Mouse (Mus musculus): ENCODE results near the gene Gm20708. TPM values are rescaled to one million over a fixed set of nuclear protein-coding genes. Genes with fewer than 3 reads are reported as not detected.
"Not testable (repeated sequence)": the region's sequence is repeated elsewhere in the genome, so short reads cannot be mapped to it uniquely, and the experiment has no call there.

Gene Gm20708
- polyA plus RNA-seq, 1 experiment from 2014 or later: 0.60 TPM

DNA sequence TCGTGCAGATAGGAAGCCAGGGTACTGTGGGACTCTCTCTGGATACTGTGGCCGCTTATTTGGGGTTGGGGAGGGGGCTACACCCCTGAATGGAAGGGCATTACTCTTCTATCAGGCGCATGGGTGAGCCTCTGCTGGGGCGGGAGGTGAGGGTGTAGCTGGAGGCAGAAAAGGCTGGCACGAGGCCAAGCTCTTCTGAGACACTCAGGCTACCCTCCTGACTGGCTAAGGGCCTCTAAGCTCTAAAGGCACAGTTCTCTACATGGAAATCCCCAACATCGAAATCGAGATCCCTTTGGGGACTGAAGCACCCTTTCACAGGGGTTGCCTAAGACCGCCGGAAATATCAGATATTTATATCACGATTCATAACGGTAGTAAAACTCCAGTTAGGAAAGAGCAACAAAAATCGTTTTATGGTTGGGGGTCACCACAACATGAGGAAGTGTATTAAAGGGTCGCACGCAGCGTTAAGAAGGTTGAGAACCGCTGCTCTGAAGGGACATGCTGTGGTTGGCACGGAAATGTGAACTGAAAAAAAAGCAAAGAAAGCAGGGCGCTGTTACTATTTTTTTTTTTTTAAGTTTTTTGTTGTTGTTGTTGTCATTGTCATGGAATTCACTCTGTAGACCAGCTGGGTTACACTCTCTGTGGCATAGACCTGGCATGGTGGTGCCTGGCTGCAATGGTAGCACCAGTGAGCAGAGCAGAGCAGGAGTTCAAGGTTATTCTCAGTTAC, 18.9 kb downstream of the Gm20708 start:
- no peak overlapping the region for H3K4me2 ChIP-seq (replicated peaks)
- 68% methylated on average over 18 of the region's 18 CpGs for WGBS
- H3K27ac ChIP-seq: peak overlapping the region; percentile 44; the same call in 1 of the 2 replicates
- H3K4me1 ChIP-seq: peaks cover 74% of the 10 kb centered on the region
- H3K4me3 ChIP-seq: no peak overlapping the region
- no peaks in the 10 kb centered on the region for H3K9me3 ChIP-seq
- H3K9ac ChIP-seq: no peak overlapping the region
- H3K36me3 ChIP-seq: peaks cover 3% of the 10 kb centered on the region; the same call in 1 of the 2 replicates
- H3K27me3 ChIP-seq: no peaks in the 10 kb centered on the region
- ATAC-seq (ENCODE audit: low FRiP score, low read depth): no peak

DNA sequence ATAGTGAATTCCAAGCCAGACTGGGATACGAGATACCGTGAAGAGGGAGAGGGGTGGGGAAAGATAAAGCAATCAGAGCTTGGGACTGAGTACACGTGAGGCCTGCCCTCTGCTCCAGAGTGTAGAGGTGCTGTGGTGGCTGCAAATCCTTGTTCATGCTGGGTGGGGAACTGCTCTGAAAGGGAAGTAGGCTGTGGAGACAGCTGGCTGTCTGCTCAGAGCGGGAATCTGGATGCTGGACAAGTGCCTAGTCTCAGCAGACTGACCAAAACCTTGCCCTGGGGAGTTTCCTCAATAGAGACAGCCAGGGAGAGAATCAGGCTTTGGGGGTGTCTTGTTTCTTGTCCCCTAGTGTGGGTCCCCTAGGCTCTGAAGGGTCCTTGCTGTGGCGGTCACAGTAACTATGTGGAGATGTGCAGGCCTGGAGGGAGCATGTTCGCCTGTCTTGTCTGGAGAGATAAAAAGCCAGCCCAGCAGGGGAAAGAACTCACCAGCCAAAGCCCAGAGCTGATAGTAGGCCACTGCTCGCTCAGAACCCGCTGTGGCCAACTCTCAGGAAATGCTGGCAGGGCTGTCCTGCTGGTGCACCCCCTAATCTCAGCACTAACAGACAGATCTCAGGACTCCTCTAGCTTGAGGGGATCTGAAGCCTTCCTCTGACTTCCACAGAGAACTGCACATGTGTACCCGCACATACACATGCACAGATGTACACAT, 19.6 kb downstream of the Gm20708 start:
- 67% methylated on average over 9 of the region's 9 CpGs for WGBS
- no peak for ATAC-seq (ENCODE audit: low FRiP score, low read depth)

GRCm38 (mm10) chr11:117829671-117830215, 20.3 kb downstream of the Gm20708 start:
- Histone ChIP-seq H3K4me2 (replicated peaks) (no peak overlapping the region), H3K27ac (0 out of 2 replicates have a peak overlapping the region, but pooled peaks have one; percentile 22), H3K36me3 (no peaks in the 10 kb centered on the region), H3K27me3 (no peaks in the 10 kb centered on the region), H3K9me3 (no peaks in the 10 kb centered on the region), H3K4me1 (peaks cover 61% of the 10 kb centered on the region), H3K9ac (0 out of 2 replicates have a peak overlapping the region, but pooled peaks have one; percentile 13), H3K4me3 (no peak overlapping the region)
- WGBS: 70% methylated on average over 2 of the region's 2 CpGs
- no peak for ATAC-seq (ENCODE audit: low FRiP score, low read depth)

More for the DNA sequence above, 19.6 kb downstream of the Gm20708 start:
- Histone ChIP-seq H3K27me3 (no peaks in the 10 kb centered on the region), H3K9me3 (no peaks in the 10 kb centered on the region), H3K4me2 (replicated peaks) (no peak overlapping the region), H3K36me3 (no peaks in the 10 kb centered on the region), H3K27ac (peak overlapping the region; percentile 44; the same call in 1 of the 2 replicates), H3K4me3 (no peak overlapping the region), H3K4me1 (peaks cover 66% of the 10 kb centered on the region), H3K9ac (peak overlapping the region; percentile 1; the same call in 1 of the 2 replicates)

GRCm38 (mm10) chr11:117830401-117830800, 20.9 kb downstream of the Gm20708 start:
- H3K4me3 ChIP-seq: no peak overlapping the region
- no peaks in the 10 kb centered on the region for H3K27me3 ChIP-seq
- 73% methylated on average over 9 of the region's 9 CpGs for WGBS
- no peaks in the 10 kb centered on the region for H3K9me3 ChIP-seq
- H3K36me3 ChIP-seq: no peaks in the 10 kb centered on the region
- no peak overlapping the region for H3K4me2 ChIP-seq (replicated peaks)
- ATAC-seq (ENCODE audit: low FRiP score, low read depth): no peak
- peak overlapping the region; percentile 22; the same call in 1 of the 2 replicates for H3K27ac ChIP-seq
- peaks cover 54% of the 10 kb centered on the region for H3K4me1 ChIP-seq
- peak overlapping the region; percentile 13; the same call in 1 of the 2 replicates for H3K9ac ChIP-seq

- peak; percentile 16; the same call in 1 of the 2 replicates for ATAC-seq (ENCODE audit: low FRiP score, low read depth)
- WGBS: 21% methylated on average over 28 of the region's 28 CpGs
- H3K4me3 ChIP-seq: peak overlapping the region; percentile 29
- H3K4me2 ChIP-seq (replicated peaks): peak overlapping the region; percentile 58
- no peaks in the 10 kb centered on the region for H3K36me3 ChIP-seq
- H3K27ac ChIP-seq: no peak overlapping the region
- H3K27me3 ChIP-seq: no peaks in the 10 kb centered on the region
- no peak overlapping the region for H3K9ac ChIP-seq
- peaks cover 43% of the 10 kb centered on the region for H3K4me1 ChIP-seq
- no peaks in the 10 kb centered on the region for H3K9me3 ChIP-seq
Observed at GRCm38 (mm10) chr11:117832086-117832969, 22.9 kb downstream of the Gm20708 start.

DNA sequence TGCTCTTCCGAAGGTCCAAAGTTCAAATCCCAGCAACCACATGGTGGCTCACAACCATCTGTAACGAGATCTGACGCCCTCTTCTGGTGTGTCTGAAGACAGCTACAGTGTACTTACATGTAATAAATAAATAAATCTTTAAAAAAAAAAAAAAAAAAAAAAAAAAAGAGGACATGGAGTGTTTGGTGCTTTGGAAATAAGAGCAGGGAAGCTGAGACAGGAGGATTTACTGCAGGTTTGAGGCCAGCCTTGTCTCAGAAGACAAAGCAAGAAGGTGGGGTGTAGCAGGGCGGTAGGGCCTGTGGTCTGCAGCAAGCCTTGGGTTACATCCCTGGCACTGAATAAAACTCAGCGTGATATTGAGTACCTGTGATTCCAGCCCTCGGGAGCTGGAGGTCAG, 24.0 kb downstream of the Gm20708 start:
- 85% methylated on average over 5 of the region's 6 CpGs for WGBS
- H3K27ac ChIP-seq; H3K9me3 ChIP-seq; H3K4me2 ChIP-seq (replicated peaks); ATAC-seq (ENCODE audit: low FRiP score, low read depth); H3K4me3 ChIP-seq; H3K36me3 ChIP-seq; H3K9ac ChIP-seq; H3K27me3 ChIP-seq: not testable (repeated sequence)
- peaks cover 33% of the 10 kb centered on the region for H3K4me1 ChIP-seq

DNA sequence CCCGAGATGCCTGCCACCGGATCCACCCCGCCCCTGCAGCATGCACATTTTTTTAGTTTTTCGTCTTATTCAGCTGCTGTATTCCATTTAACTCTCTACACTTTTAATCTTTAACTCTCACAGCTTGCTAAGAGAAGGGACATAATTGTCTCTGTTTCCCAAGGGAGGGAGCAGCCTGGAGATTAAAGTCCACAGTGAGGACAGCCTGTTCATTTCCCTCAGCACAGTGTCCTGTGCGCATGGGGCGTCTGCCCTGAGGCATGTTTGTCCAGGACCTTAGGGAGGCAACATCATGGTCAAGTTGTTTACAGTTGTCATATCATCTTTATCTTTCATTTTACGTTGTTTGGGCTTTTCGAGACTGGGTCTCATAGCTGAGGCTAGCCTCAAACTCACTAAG, 24.6 kb downstream of the Gm20708 start:
- 89% methylated on average over 8 of the region's 8 CpGs for WGBS
- H3K4me2 ChIP-seq (replicated peaks): no peak overlapping the region
- peaks cover 29% of the 10 kb centered on the region for H3K4me1 ChIP-seq

DNA sequence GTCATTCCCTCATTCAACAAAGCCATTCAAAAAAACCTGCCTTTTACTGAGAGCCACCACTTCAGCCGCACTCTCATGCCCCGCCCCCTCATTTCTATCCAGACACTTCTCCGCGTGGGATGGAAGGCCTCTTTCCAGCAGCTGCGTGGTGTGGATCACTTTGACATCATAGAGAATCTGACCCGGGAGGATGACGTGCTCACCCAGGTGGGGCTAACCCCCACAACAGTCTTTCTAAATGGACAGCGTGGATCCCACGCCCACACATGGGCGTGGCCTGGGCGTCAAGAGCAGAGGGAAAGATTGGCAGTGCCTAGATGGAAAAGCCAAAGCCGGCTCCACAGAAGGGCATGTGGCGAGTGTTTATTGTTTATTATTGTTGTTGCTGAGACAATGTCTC, 26.8 kb downstream of the Gm20708 start:
- no peak for ATAC-seq (ENCODE audit: low FRiP score, low read depth)
- H3K4me1 ChIP-seq: peaks cover 14% of the 10 kb centered on the region
- 31% methylated on average over 13 of the region's 13 CpGs for WGBS
- no peak overlapping the region for H3K9ac ChIP-seq
- no peak overlapping the region for H3K27ac ChIP-seq
- no peaks in the 10 kb centered on the region for H3K27me3 ChIP-seq
- no peaks in the 10 kb centered on the region for H3K36me3 ChIP-seq
- H3K4me3 ChIP-seq: peak overlapping the region; percentile 19; the same call in 1 of the 2 replicates
- H3K9me3 ChIP-seq: no peaks in the 10 kb centered on the region
- H3K4me2 ChIP-seq (replicated peaks): peak overlapping the region; percentile 54

More for the DNA sequence above, 24.6 kb downstream of the Gm20708 start:
- no peaks in the 10 kb centered on the region for H3K36me3 ChIP-seq
- H3K9ac ChIP-seq: no peak overlapping the region
- no peak overlapping the region for H3K27ac ChIP-seq
- no peak for ATAC-seq (ENCODE audit: low FRiP score, low read depth)
- H3K9me3 ChIP-seq: no peaks in the 10 kb centered on the region
- no peak overlapping the region for H3K4me3 ChIP-seq
- no peaks in the 10 kb centered on the region for H3K27me3 ChIP-seq

DNA sequence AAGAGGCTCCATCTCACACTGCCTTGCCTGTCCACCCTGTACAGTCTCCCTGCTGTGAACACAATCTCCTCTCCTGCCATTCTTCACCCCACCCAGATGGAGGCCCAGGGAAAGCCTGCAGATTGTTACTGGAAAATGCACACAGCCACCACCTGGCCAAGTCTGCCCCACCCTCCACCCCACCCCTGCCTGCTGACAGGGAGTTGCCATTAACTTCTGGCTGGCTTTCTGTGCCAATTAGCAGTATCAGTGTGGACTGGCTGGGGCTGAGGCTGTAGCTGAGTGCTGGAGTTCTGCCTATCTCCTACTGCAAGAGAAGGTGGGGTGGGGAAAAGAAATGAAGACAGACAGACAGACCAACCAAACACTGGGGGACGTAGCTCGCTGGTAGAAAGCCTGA, 29.1 kb downstream of the Gm20708 start:
- Histone ChIP-seq H3K4me2 (replicated peaks) (no peak overlapping the region), H3K9ac (no peak overlapping the region), H3K4me1 (peaks cover 8% of the 10 kb centered on the region; the same call in 1 of the 2 replicates), H3K27ac (no peak overlapping the region), H3K36me3 (no peaks in the 10 kb centered on the region), H3K27me3 (no peaks in the 10 kb centered on the region), H3K9me3 (no peaks in the 10 kb centered on the region), H3K4me3 (no peak overlapping the region)
- ATAC-seq (ENCODE audit: low FRiP score, low read depth): no peak
- WGBS: 47% methylated on average over 2 of the region's 2 CpGs

GRCm38 (mm10) chr11:117839021-117839420, 29.6 kb downstream of the Gm20708 start:
- WGBS: 96% methylated on average over 1 of the region's 1 CpGs

GRCm38 (mm10) chr11:117840910-117841309, 31.4 kb downstream of the Gm20708 start:
- 27% methylated on average over 1 of the region's 1 CpGs for WGBS
- Histone ChIP-seq H3K4me1 (peaks cover 8% of the 10 kb centered on the region; the same call in 1 of the 2 replicates), H3K36me3 (no peaks in the 10 kb centered on the region), H3K9me3 (no peaks in the 10 kb centered on the region), H3K9ac (no peak overlapping the region), H3K27me3 (no peaks in the 10 kb centered on the region), H3K4me2 (replicated peaks) (no peak overlapping the region), H3K27ac (no peak overlapping the region), H3K4me3 (no peak overlapping the region)
- no peak for ATAC-seq (ENCODE audit: low FRiP score, low read depth)

More at GRCm38 (mm10) chr11:117839021-117839420, 29.6 kb downstream of the Gm20708 start:
- Histone ChIP-seq H3K4me3 (no peak overlapping the region), H3K9me3 (no peaks in the 10 kb centered on the region), H3K4me1 (peaks cover 8% of the 10 kb centered on the region; the same call in 1 of the 2 replicates), H3K36me3 (no peaks in the 10 kb centered on the region), H3K4me2 (replicated peaks) (no peak overlapping the region), H3K9ac (no peak overlapping the region), H3K27me3 (no peaks in the 10 kb centered on the region), H3K27ac (no peak overlapping the region)
- ATAC-seq (ENCODE audit: low FRiP score, low read depth): no peak

All from limb, embryonic 13.5 days (tissue).